Mouse (Mus musculus) gastrocnemius, adult 18-20 months (tissue): ENCODE data around the gene Hivep3. TPM values are rescaled to one million over a fixed set of nuclear protein-coding genes. Genes with fewer than 3 reads are reported as not detected.

Experiments used
- DNase-seq: peaks from one replicate; pipeline ENCODE4 v3.0.0; 2021; ENCODE audit warnings: low spot score
- total RNA-seq, 2 experiments: library from RNA; stranded (reverse); gene quantifications; 2 replicates each; pipeline ENCODE4 v1.2.3; 2021

Gene Hivep3
- total RNA-seq, 2 experiments from 2014 or later: 3.0 to 5.6 TPM

- no peak for DNase-seq
Observed at GRCm38 (mm10) chr4:120006046-120006445, 272.5 kb downstream of the Hivep3 start.

GRCm38 (mm10) chr4:120007889-120008288, 274.3 kb downstream of the Hivep3 start:
- DNase-seq: no peak

GRCm38 (mm10) chr4:120009151-120009550, 275.6 kb downstream of the Hivep3 start:
- DNase-seq: peak; percentile 47

- DNase-seq: no peak
Observed at GRCm38 (mm10) chr4:120011788-120012187, 278.2 kb downstream of the Hivep3 start.

- DNase-seq: no peak
Observed at GRCm38 (mm10) chr4:120012891-120013290, 279.3 kb downstream of the Hivep3 start.

- no peak for DNase-seq
Observed at GRCm38 (mm10) chr4:120018426-120018825, 284.8 kb downstream of the Hivep3 start.

- DNase-seq: no peak
Observed at GRCm38 (mm10) chr4:120022392-120022791, 288.8 kb downstream of the Hivep3 start.

- DNase-seq: no peak
Observed at GRCm38 (mm10) chr4:120023221-120023840, 289.7 kb downstream of the Hivep3 start.

GRCm38 (mm10) chr4:120024071-120024470, 290.5 kb downstream of the Hivep3 start:
- peak; percentile 20 for DNase-seq

- no peak for DNase-seq
Observed at GRCm38 (mm10) chr4:120027671-120028070, 294.1 kb downstream of the Hivep3 start.

- DNase-seq: no peak
Observed at GRCm38 (mm10) chr4:120029937-120030336, 296.4 kb downstream of the Hivep3 start.

- DNase-seq: peak; percentile 24
Observed at GRCm38 (mm10) chr4:120032320-120032983, 298.9 kb downstream of the Hivep3 start.

GRCm38 (mm10) chr4:120032984-120033355, 299.4 kb downstream of the Hivep3 start:
- peak; percentile 8 for DNase-seq

GRCm38 (mm10) chr4:120036294-120036693, 302.7 kb downstream of the Hivep3 start:
- no peak for DNase-seq

- no peak for DNase-seq
Observed at GRCm38 (mm10) chr4:120037007-120037406, 303.4 kb downstream of the Hivep3 start.

GRCm38 (mm10) chr4:120041520-120041919, 307.9 kb downstream of the Hivep3 start:
- no peak for DNase-seq

- DNase-seq: no peak
Observed at GRCm38 (mm10) chr4:120042480-120042879, 308.9 kb downstream of the Hivep3 start.

- no peak for DNase-seq
Observed at GRCm38 (mm10) chr4:120044612-120045011, 311.0 kb downstream of the Hivep3 start.

GRCm38 (mm10) chr4:120045131-120045537, 311.6 kb downstream of the Hivep3 start:
- no peak for DNase-seq

- peak; percentile 47 for DNase-seq
Observed at GRCm38 (mm10) chr4:120045871-120046270, 312.3 kb downstream of the Hivep3 start.

GRCm38 (mm10) chr4:120047060-120047459, 313.5 kb downstream of the Hivep3 start:
- DNase-seq: no peak

- DNase-seq: no peak
Observed at GRCm38 (mm10) chr4:120048274-120048673, 314.7 kb downstream of the Hivep3 start.

GRCm38 (mm10) chr4:120049857-120050256, 316.3 kb downstream of the Hivep3 start:
- DNase-seq: no peak
